Mouse (Mus musculus) lung, embryonic 16.5 days (tissue): ENCODE measurements at regions not wholly inside any gene's neighbourhood (a gene's known extent, or its start where the extent isn't known, plus 50 kb on each side); places are given as distances from the start of the nearest gene placed in this dataset.

Experiments used
- ATAC-seq: fragments of 200-750 bp; cut with Nextera tagmentation; 2 replicates; pipeline ENCODE4 v1.8.0; 2017; ENCODE audit warnings: low read depth, mild to moderate bottlenecking, moderate library complexity
- H3K27ac ChIP-seq: fragments of 300-500 bp; sonication (generic); 2 replicates; pipeline ENCODE4 v1.5.1; 2014; ENCODE audit warnings: mild to moderate bottlenecking, control low read depth, low read length
- H3K27me3 ChIP-seq: fragments of 300-500 bp; sonication (generic); 2 replicates; pipeline ENCODE4 v1.6.1; 2014; ENCODE audit warnings: low read depth, low read length, mixed read lengths; ENCODE audit not compliant: control insufficient read depth, insufficient read depth
- H3K36me3 ChIP-seq: fragments of 300-500 bp; sonication (generic); 2 replicates; pipeline ENCODE4 v1.6.1; 2014; ENCODE audit warnings: low read length; ENCODE audit not compliant: control insufficient read depth, insufficient read depth
- H3K4me1 ChIP-seq: fragments of 300-500 bp; sonication (generic); replicated peaks from 2 replicates; pipeline ENCODE4 v1.6.1; 2014; ENCODE audit warnings: low read length, mixed read lengths; ENCODE audit not compliant: control insufficient read depth, insufficient read depth
- H3K4me2 ChIP-seq: fragments of 300-500 bp; sonication (generic); 2 replicates; pipeline ENCODE4 v1.6.1; 2014; ENCODE audit warnings: low read depth, low read length, control low read depth
- H3K4me3 ChIP-seq: fragments of 300-500 bp; sonication (generic); 2 replicates; pipeline ENCODE4 v1.5.1; 2014; ENCODE audit warnings: mild to moderate bottlenecking, low read length, control low read depth
- H3K9ac ChIP-seq: fragments of 300-500 bp; sonication (generic); 2 replicates; pipeline ENCODE4 v1.6.1; 2014; ENCODE audit warnings: low read length, control low read depth
- H3K9me3 ChIP-seq: fragments of 300-500 bp; sonication (generic); 2 replicates; pipeline ENCODE4 v1.6.1; 2016; ENCODE audit warnings: low read length; ENCODE audit not compliant: control insufficient read depth
- WGBS: fragments of 180-500 bp; shearing (Covaris S2); extraction: QIAGEN DNeasy Blood & Tissue Kit; methylation state at CpG from one replicate; pipeline ENCODE4 v1.1.7; 2014; 5-methylcytosine and 5-hydroxymethylcytosine counted together

GRCm38 (mm10) chr3:115766153-115766552 lies 51.3 kb upstream of the S1pr1 start:
- ATAC-seq, result peak; percentile 78; the same call in 1 of the 2 replicates
- peak overlapping the region; percentile 8; the same call in 1 of the 2 replicates for H3K4me3 ChIP-seq
- no peaks in the 10 kb centered on the region for H3K36me3 ChIP-seq
- H3K27ac ChIP-seq, result peak overlapping the region; percentile 84
- H3K9ac ChIP-seq, result no peak overlapping the region
- H3K4me2 ChIP-seq, result peak overlapping the region; percentile 26
- 51% methylated on average over 8 of the region's 8 CpGs for WGBS
- H3K9me3 ChIP-seq, result no peaks in the 10 kb centered on the region
- H3K4me1 ChIP-seq, result peaks cover 6% of the 10 kb centered on the region
- no peaks in the 10 kb centered on the region for H3K27me3 ChIP-seq

- Histone ChIP-seq H3K9ac (no peak overlapping the region), H3K9me3 (no peaks in the 10 kb centered on the region), H3K4me2 (no peak overlapping the region), H3K27ac (peak overlapping the region; percentile 60), H3K27me3 (no peaks in the 10 kb centered on the region), H3K4me1 (peaks cover 2% of the 10 kb centered on the region), H3K36me3 (no peaks in the 10 kb centered on the region), H3K4me3 (no peak overlapping the region)
- 73% methylated on average over 1 of the region's 1 CpGs for WGBS
- ATAC-seq, result no peak
These were observed 53.4 kb upstream of the S1pr1 start for GRCm38 (mm10) chr3:115768290-115768689.

- H3K4me2 ChIP-seq, result no peak overlapping the region
- no peaks in the 10 kb centered on the region for H3K9me3 ChIP-seq
- H3K36me3 ChIP-seq, result no peaks in the 10 kb centered on the region
- H3K4me3 ChIP-seq, result no peak overlapping the region
- no peaks in the 10 kb centered on the region for H3K27me3 ChIP-seq
- no peak overlapping the region for H3K9ac ChIP-seq
- peak; percentile 84 for ATAC-seq
- H3K27ac ChIP-seq, result peak overlapping the region; percentile 71
- WGBS, result 62% methylated on average over 19 of the region's 19 CpGs
- no peaks in the 10 kb centered on the region for H3K4me1 ChIP-seq
These were observed 54.1 kb upstream of the S1pr1 start for GRCm38 (mm10) chr3:115768761-115769530.

DNA sequence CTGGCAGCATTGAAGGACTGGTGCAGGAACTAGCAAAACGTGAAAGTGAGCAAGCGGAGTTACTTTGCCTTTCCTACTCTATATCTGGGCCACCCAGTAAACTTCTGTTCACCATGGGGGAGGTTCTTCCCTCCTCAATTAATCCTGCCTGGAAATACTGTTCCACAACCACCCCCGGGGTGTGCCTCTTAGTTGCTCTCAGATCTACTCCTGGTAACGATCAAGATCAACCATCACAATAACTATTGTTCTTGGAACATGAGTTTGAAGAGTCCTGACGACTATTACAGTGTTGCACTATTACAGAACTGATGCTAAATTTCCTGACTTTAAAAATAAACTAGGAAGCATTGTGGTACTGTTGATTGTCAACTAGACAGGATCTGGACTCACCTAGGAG lies 57.8 kb upstream of the S1pr1 start:
- Histone ChIP-seq H3K27me3 (no peaks in the 10 kb centered on the region), H3K4me3 (no peak overlapping the region), H3K9me3 (no peaks in the 10 kb centered on the region), H3K9ac (no peak overlapping the region), H3K27ac (no peak overlapping the region), H3K36me3 (no peaks in the 10 kb centered on the region), H3K4me1 (no peaks in the 10 kb centered on the region), H3K4me2 (no peak overlapping the region)
- WGBS, result 70% methylated on average over 5 of the region's 5 CpGs
- ATAC-seq, result no peak

DNA sequence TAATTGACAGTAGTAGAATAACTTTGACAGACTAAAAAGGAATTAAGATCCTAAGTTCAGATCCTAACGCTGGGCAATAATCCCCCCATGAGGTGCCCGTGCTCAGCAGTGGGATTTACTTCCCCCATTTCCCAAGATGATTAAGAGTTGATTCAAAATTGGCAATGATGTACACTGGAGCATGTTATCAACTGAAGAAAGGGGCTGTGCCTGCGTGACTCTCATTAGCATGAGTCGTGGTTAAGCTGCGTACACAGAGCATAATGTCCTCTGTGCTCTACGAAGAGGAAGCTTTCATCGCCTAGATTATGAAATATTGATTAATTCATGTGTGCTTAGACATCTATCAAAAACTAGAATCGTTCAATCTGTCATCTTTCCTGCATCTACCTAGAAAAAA lies 59.4 kb upstream of the S1pr1 start:
- H3K27ac ChIP-seq, result no peak overlapping the region
- H3K36me3 ChIP-seq, result no peaks in the 10 kb centered on the region
- peak; percentile 54; the same call in 1 of the 2 replicates for ATAC-seq
- H3K4me2 ChIP-seq, result no peak overlapping the region
- no peaks in the 10 kb centered on the region for H3K4me1 ChIP-seq
- no peaks in the 10 kb centered on the region for H3K27me3 ChIP-seq
- H3K9ac ChIP-seq, result no peak overlapping the region
- no peaks in the 10 kb centered on the region for H3K9me3 ChIP-seq
- H3K4me3 ChIP-seq, result no peak overlapping the region
- 65% methylated on average over 8 of the region's 8 CpGs for WGBS

DNA sequence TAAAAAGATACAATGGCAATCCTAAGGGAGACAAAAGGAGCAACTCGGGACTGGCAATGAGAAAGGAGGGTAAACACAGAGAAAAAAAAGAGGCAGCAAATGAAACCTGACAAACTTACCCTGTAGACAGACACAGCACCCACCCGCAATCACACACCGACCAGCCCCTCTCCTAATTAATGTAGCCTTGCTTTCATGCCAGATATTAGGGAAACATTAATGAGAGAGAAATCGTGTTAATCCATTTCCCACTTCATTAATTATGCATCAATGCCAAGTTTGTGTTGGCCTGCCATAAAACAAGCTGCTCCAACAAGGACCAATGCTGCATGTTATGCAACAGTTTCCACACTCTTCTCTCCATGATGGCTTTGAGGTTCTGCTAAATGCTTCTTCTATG lies 59.9 kb upstream of the S1pr1 start:
- Histone ChIP-seq H3K27me3 (no peaks in the 10 kb centered on the region), H3K9me3 (no peaks in the 10 kb centered on the region), H3K4me1 (no peaks in the 10 kb centered on the region), H3K36me3 (no peaks in the 10 kb centered on the region), H3K27ac (no peak overlapping the region), H3K4me3 (no peak overlapping the region), H3K4me2 (no peak overlapping the region), H3K9ac (no peak overlapping the region)
- peak; percentile 45; the same call in 1 of the 2 replicates for ATAC-seq
- WGBS, result 42% methylated on average over 4 of the region's 4 CpGs

DNA sequence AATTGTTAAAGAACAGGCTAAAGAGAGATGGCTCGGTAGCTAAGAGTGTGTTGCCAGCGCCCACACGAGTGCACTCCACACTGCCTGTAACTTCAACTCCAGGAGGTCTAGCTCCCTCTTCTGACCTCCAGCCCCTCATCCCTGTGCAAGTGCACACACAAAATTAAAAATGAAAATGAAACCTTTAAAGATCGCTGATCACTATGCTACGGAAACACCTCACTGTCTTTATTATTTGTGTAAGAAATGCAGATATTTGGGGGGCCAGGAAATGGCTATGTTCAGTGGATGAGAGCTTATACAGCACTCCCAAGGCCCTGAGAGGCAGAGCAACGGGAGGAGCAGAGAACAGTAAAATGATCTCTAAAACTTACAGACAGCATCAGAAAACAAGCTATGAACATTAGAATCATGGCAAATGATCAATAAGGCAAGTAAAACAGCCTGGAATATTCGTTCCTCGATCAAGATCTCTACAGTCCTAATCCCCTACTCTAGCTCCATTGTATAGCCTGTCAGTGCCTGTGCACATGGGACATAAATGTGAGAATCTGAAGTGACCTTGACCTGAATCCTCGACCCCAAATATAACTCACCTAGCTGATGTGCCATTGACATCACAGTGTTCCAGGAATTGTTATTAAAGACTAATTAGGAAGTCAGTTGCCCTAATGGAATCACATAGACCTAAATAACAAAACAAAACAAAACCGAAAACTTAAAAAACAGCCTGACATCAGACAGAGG lies 64.4 kb upstream of the S1pr1 start:
- H3K4me3 ChIP-seq, result no peak overlapping the region
- H3K4me2 ChIP-seq, result no peak overlapping the region
- no peaks in the 10 kb centered on the region for H3K4me1 ChIP-seq
- no peaks in the 10 kb centered on the region for H3K9me3 ChIP-seq
- no peak for ATAC-seq
- no peak overlapping the region for H3K27ac ChIP-seq
- H3K27me3 ChIP-seq, result no peaks in the 10 kb centered on the region
- H3K36me3 ChIP-seq, result no peaks in the 10 kb centered on the region
- H3K9ac ChIP-seq, result no peak overlapping the region
- WGBS, result 84% methylated on average over 10 of the region's 10 CpGs

DNA sequence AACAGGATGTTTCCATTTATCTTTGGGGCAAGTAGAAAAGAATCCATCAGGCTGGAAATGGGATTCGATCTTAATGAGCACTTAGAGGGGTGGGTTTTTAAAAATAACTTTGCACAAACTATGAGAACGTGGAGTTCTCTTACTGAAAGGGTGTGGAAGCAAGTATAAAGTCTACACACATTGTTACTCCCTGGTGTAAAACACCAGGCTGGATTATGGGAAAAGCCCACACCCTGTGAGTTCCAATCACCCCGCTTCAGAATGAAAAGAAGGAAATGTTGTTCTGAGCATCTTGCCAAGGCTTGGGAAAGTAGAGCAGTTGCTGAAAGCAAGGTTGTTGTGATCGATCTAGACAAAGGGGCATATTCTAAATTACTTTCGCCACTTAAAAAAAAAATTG lies 65.0 kb upstream of the S1pr1 start:
- 74% methylated on average over 5 of the region's 5 CpGs for WGBS
- Histone ChIP-seq H3K9ac (no peak overlapping the region), H3K4me3 (no peak overlapping the region), H3K36me3 (no peaks in the 10 kb centered on the region), H3K27ac (no peak overlapping the region), H3K9me3 (no peaks in the 10 kb centered on the region), H3K4me1 (no peaks in the 10 kb centered on the region), H3K27me3 (no peaks in the 10 kb centered on the region), H3K4me2 (no peak overlapping the region)
- no peak for ATAC-seq

GRCm38 (mm10) chr3:115782726-115783125 lies 67.9 kb upstream of the S1pr1 start:
- no peak overlapping the region for H3K27ac ChIP-seq
- H3K36me3 ChIP-seq, result no peaks in the 10 kb centered on the region
- H3K4me1 ChIP-seq, result no peaks in the 10 kb centered on the region
- no peak for ATAC-seq
- H3K9me3 ChIP-seq, result no peaks in the 10 kb centered on the region
- no peak overlapping the region for H3K9ac ChIP-seq
- no peak overlapping the region for H3K4me2 ChIP-seq
- H3K4me3 ChIP-seq, result no peak overlapping the region
- no peaks in the 10 kb centered on the region for H3K27me3 ChIP-seq
